25 mouse cellular contexts compared by ENCODE assay signal in the genomic region with DNA sequence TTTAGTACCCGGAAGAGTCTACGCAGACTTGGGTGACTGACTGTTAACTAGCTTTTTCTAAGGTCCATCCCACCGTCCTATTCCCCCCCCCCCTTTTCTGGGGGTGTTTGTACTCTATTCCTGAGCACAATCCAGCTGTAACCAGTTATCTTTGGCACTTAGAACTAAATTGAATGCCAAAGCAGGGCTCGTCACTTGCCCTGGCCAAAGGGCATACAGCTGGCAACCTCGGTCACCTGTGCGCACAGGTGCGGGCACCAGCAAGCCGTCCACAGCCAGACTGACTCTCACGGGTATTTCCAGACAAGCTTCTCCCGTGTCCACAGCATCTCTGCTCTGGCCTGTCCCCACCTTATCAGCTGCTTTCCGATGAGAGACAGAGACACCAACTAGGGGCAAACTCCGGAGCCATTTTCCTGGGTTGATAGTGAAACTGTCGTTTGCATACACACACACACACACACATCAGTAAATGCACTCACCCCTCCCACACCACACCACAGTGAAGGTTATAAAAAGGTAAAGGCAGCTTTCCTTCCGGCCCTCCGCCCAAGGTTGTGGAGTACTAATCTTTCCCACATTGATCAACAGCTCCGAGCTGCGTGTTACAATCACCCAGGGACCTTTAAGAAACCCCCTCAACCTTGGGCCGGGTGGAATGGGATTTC. TPM values are rescaled to one million over a fixed set of nuclear protein-coding genes. Genes with fewer than 3 reads are reported as not detected.
DNase-seq lines count a peak whose midpoint lies in the region; ATAC-seq lines count a peak whose summit lies in the region.
"Had no signal": no experiment of that assay in that cellular context is flagged by ENCODE, and none has a peak within 500 bp of the region (broad histone marks: within the 10 kb centered on the region; RNA-seq: fewer than 3 reads in every experiment).

No protein-coding gene starts in this region.

- peaks cover 13% of the 10 kb centered on the region; the same call in 1 of the 2 replicates for H3K4me1 ChIP-seq in intestine, embryonic 15.5 days (replicated peaks)
- 0 out of 2 replicates have a peak, but pooled peaks cover 4% of the 10 kb centered on the region for H3K4me1 ChIP-seq in stomach, embryonic 16.5 days (ENCODE audit: control insufficient read depth, insufficient read depth, low read length)

- H3K27ac ChIP-seq in intestine, embryonic 15.5 days: 0 out of 2 replicates have a peak overlapping the region, but pooled peaks have one; percentile 56
- H3K27ac ChIP-seq in stomach, embryonic 16.5 days (ENCODE audit: low read length): no peak overlapping the region
- H3K27ac ChIP-seq: embryonic facial prominence, embryonic 15.5 days; forebrain, embryonic 15.5 days; hindbrain, embryonic 12.5 days; limb, embryonic 10.5 days; macrophage; neural tube, embryonic 13.5 days had no signal

- no peak overlapping the region for H3K9ac ChIP-seq in intestine, embryonic 15.5 days
- H3K9ac ChIP-seq in stomach, embryonic 16.5 days (ENCODE audit: low read length): no peak overlapping the region
- H3K9ac ChIP-seq: embryonic facial prominence, embryonic 15.5 days; forebrain, embryonic 15.5 days; heart, embryonic 12.5 days; hindbrain, embryonic 12.5 days; liver, postnatal 0 days; neural tube, embryonic 13.5 days had no signal

- no peaks in the 10 kb centered on the region for H3K27me3 ChIP-seq in intestine, embryonic 15.5 days (replicated peaks)
- no peaks in the 10 kb centered on the region for H3K27me3 ChIP-seq in stomach, embryonic 16.5 days (ENCODE audit: control insufficient read depth, insufficient read depth, low read length)
- H3K27me3 ChIP-seq: embryonic facial prominence, embryonic 15.5 days had no signal

- peak; percentile 80 for DNase-seq in heart, adult 11 months
- DNase-seq in heart, postnatal 4 days: no peak
- peak; percentile 66 for DNase-seq in kidney, postnatal 14 days
- DNase-seq in adrenal gland, adult 8-10 months: no peak
- DNase-seq in thymus, postnatal 25 days: no peak
- DNase-seq: adrenal gland, postnatal 25 days; cerebellum, adult 9-10 months; gastrocnemius, postnatal 10 days; heart, postnatal 10 days; liver, postnatal 0 days; right cerebral cortex, adult 18-20 months; thymus, postnatal 36 days had no signal

- peak overlapping the region; percentile 36; the same call in 1 of the 2 replicates for H3K4me2 ChIP-seq in intestine, embryonic 15.5 days (replicated peaks)
- H3K4me2 ChIP-seq in stomach, embryonic 16.5 days (ENCODE audit: low read depth, low read length): 0 out of 2 replicates have a peak overlapping the region, but pooled peaks have one; percentile 17
- H3K4me2 ChIP-seq: embryonic facial prominence, embryonic 15.5 days; forebrain, embryonic 15.5 days; heart, embryonic 12.5 days; hindbrain, embryonic 12.5 days; liver, embryonic 11.5 days; neural tube, embryonic 13.5 days had no signal

- no peaks in the 10 kb centered on the region for H3K9me3 ChIP-seq in intestine, embryonic 15.5 days
- no peaks in the 10 kb centered on the region for H3K9me3 ChIP-seq in stomach, embryonic 16.5 days (replicated peaks; ENCODE audit: control insufficient read depth, low read length)
- H3K9me3 ChIP-seq: embryonic facial prominence, embryonic 15.5 days; forebrain, embryonic 15.5 days; heart, embryonic 12.5 days; hindbrain, embryonic 12.5 days; limb, embryonic 10.5 days; neural tube, embryonic 13.5 days had no signal

- no peaks in the 10 kb centered on the region for H3K36me3 ChIP-seq in intestine, embryonic 15.5 days
- H3K36me3 ChIP-seq in stomach, embryonic 16.5 days (ENCODE audit: control insufficient read depth, insufficient read depth, low read length): no peaks in the 10 kb centered on the region
- H3K36me3 ChIP-seq: embryonic facial prominence, embryonic 15.5 days; forebrain, embryonic 15.5 days; heart, embryonic 12.5 days; hindbrain, embryonic 12.5 days; limb, embryonic 10.5 days; neural tube, embryonic 13.5 days had no signal

- H3K4me3 ChIP-seq in intestine, embryonic 15.5 days (replicated peaks): no peak overlapping the region
- H3K4me3 ChIP-seq in stomach, embryonic 16.5 days (replicated peaks; ENCODE audit: low read length): 0 out of 2 replicates have a peak overlapping the region, but pooled peaks have one; percentile 9
- H3K4me3 ChIP-seq: embryonic facial prominence, embryonic 15.5 days; forebrain, embryonic 15.5 days; heart, embryonic 12.5 days; hindbrain, embryonic 12.5 days; limb, embryonic 10.5 days; myocyte; neural tube, embryonic 13.5 days had no signal

- peak; percentile 19; the same call in 1 of the 2 replicates for ATAC-seq in intestine, embryonic 15.5 days
- no peak for ATAC-seq in stomach, embryonic 16.5 days (ENCODE audit: insufficient read depth, low FRiP score)
- ATAC-seq: forebrain, embryonic 15.5 days; liver, postnatal 0 days; lung, postnatal 0 days; midbrain, embryonic 16.5 days had no signal

- WGBS in intestine, embryonic 15.5 days: 67% methylated on average over 18 of the region's 18 CpGs
- WGBS in stomach, embryonic 16.5 days: 66% methylated on average over 18 of the region's 18 CpGs

RNA-seq across cellular contexts. Expression of gene Fzd5, which starts 5.3 kb away (rescaled TPM):
- 10 to 100 TPM in 1 of 2 experiments, 1 to 10 TPM in 1; 9.5 to 10.6 TPM for total RNA-seq in heart, postnatal 4 days (2021)
- polyA plus RNA-seq in intestine, embryonic 15.5 days (2015; fragmentation: Nextera tagmentation; extraction: Ambion mirVana): 7.1 and 8.0 TPM in 2 replicates
- 5.5 and 5.7 TPM in 2 replicates for polyA plus RNA-seq in stomach, embryonic 16.5 days (2015; fragmentation: Nextera tagmentation; extraction: Ambion mirVana)
- 10 to 100 TPM; 14.9 to 34.1 (median 21.4) TPM for total RNA-seq in adrenal gland, adult 8-10 months (2022)

RNA-seq across cellular contexts. Expression of gene Ccnyl1, which starts 52.6 kb away (rescaled TPM):
- 10 to 100 TPM; 31.0 to 33.2 TPM for total RNA-seq in heart, postnatal 4 days (2021)
- 4.0 and 4.3 TPM in 2 replicates for polyA plus RNA-seq in intestine, embryonic 15.5 days (2015; fragmentation: Nextera tagmentation; extraction: Ambion mirVana)
- polyA plus RNA-seq in stomach, embryonic 16.5 days (2015; fragmentation: Nextera tagmentation; extraction: Ambion mirVana): 3.5 and 4.0 TPM in 2 replicates
- 10 to 100 TPM; 12.0 to 15.6 (median 13.6) TPM for total RNA-seq in adrenal gland, adult 8-10 months (2022)

Comparison
In these comparisons a context has a peak if more than half of its experiments do, and no peak if none do; other contexts are left out.
1. DNase-seq: peak in heart, adult 11 months (single experiment) and kidney, postnatal 14 days (single experiment); none in heart, postnatal 4 days (single experiment), adrenal gland, adult 8-10 months (single experiment) and thymus, postnatal 25 days (single experiment).